ENCODE assay signal across 21 mouse cellular contexts in the genomic region with DNA sequence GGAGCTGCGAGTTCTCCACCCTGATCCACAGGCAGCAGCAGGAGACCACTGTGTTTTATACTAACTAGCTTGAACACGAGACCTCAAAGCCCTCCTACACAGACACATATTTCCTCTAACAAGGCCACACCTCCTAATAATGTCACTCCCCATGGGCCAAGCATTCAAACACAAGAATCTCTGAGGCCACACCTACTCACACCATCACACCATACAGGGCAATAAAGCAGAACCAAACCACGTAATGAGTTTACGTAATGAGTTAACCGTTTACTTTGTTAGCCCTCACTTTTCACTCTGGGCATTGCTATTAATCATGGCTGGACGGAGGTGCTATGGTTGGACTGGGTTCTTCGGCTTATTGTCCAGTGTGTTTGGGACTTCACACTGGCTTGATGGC. TPM values are rescaled to one million over a fixed set of nuclear protein-coding genes. Genes with fewer than 3 reads are reported as not detected.
A peak's percentile ranks its signal among the peaks of the same experiment; 100 is the strongest.
DNase-seq lines count a peak whose midpoint lies in the region; ATAC-seq and TF ChIP-seq lines count a peak whose summit lies in the region.
"Had no signal": no experiment of that assay in that cellular context is flagged by ENCODE, and none has a peak within 500 bp of the region (broad histone marks: within the 10 kb centered on the region; RNA-seq: fewer than 3 reads in every experiment).

No protein-coding gene starts in this region.

- H3K36me3 ChIP-seq in kidney, embryonic 15.5 days, result peaks cover 70% of the 10 kb centered on the region
- no peaks in the 10 kb centered on the region for H3K36me3 ChIP-seq in kidney, adult 2 months (ENCODE audit: control insufficient read depth, insufficient read depth, low read length)
- H3K36me3 ChIP-seq in MEL (ENCODE audit: control insufficient read depth in 1 of 2, insufficient read depth in 2 of 2, low read length in 2 of 2), result peaks cover 4 to 15% of the 10 kb centered on the region in 2 experiments
- H3K36me3 ChIP-seq in intestine, embryonic 14.5 days (ENCODE audit: control insufficient read depth, insufficient read depth, low read length), result peaks cover 69% of the 10 kb centered on the region
- H3K36me3 ChIP-seq in forebrain, embryonic 16.5 days (ENCODE audit: control insufficient read depth, insufficient read depth), result peaks cover 36% of the 10 kb centered on the region
- H3K36me3 ChIP-seq in embryonic facial prominence, embryonic 10.5 days (replicated peaks), result peaks cover 76% of the 10 kb centered on the region
- peaks cover 78% of the 10 kb centered on the region for H3K36me3 ChIP-seq in hindbrain, embryonic 14.5 days (replicated peaks; ENCODE audit: control insufficient read depth, insufficient read depth)

- H3K9me3 ChIP-seq in kidney, embryonic 15.5 days (replicated peaks), result no peaks in the 10 kb centered on the region
- H3K9me3 ChIP-seq in MEL (replicated peaks; ENCODE audit: insufficient read depth, low read length), result no peaks in the 10 kb centered on the region
- H3K9me3 ChIP-seq in intestine, embryonic 14.5 days (ENCODE audit: control insufficient read depth, low read length), result no peaks in the 10 kb centered on the region
- H3K9me3 ChIP-seq in forebrain, embryonic 16.5 days (ENCODE audit: control insufficient read depth, low read length), result no peaks in the 10 kb centered on the region
- H3K9me3 ChIP-seq in embryonic facial prominence, embryonic 10.5 days, result no peaks in the 10 kb centered on the region
- no peaks in the 10 kb centered on the region for H3K9me3 ChIP-seq in hindbrain, embryonic 14.5 days (ENCODE audit: control insufficient read depth, low read length)
- H3K9me3 ChIP-seq: hindbrain, embryonic 12.5 days; liver, embryonic 13.5 days had no signal

- no peak overlapping the region for H3K4me3 ChIP-seq in kidney, embryonic 15.5 days (replicated peaks)
- H3K4me3 ChIP-seq in kidney, adult 2 months (ENCODE audit: insufficient read depth, low read depth, low read length), result no peak overlapping the region
- no peak overlapping the region for H3K4me3 ChIP-seq in MEL (ENCODE audit: control insufficient read depth in 1 of 2, insufficient read depth in 1 of 2, low read depth in 2 of 2, low read length in 2 of 2)
- no peak overlapping the region for H3K4me3 ChIP-seq in intestine, embryonic 14.5 days (ENCODE audit: low read depth, low read length)
- H3K4me3 ChIP-seq in forebrain, embryonic 16.5 days (replicated peaks; ENCODE audit: low read length), result no peak overlapping the region
- H3K4me3 ChIP-seq in embryonic facial prominence, embryonic 10.5 days, result no peak overlapping the region
- H3K4me3 ChIP-seq in hindbrain, embryonic 14.5 days (replicated peaks; ENCODE audit: low read length), result no peak overlapping the region
- H3K4me3 ChIP-seq: hindbrain, embryonic 12.5 days; liver, embryonic 13.5 days had no signal

- no peak for TF ChIP-seq EP300 in MEL (IDR thresholded peaks at IDR 0.05; ENCODE audit: low read depth in 1 of 2, low read length in 2 of 2)

- H3K9ac ChIP-seq in kidney, embryonic 15.5 days, result no peak overlapping the region
- no peak overlapping the region for H3K9ac ChIP-seq in MEL (ENCODE audit: control insufficient read depth, low read depth, low read length, poor library complexity, severe bottlenecking)
- no peak overlapping the region for H3K9ac ChIP-seq in intestine, embryonic 14.5 days (ENCODE audit: low read length)
- no peak overlapping the region for H3K9ac ChIP-seq in forebrain, embryonic 16.5 days (replicated peaks; ENCODE audit: low read depth, low read length)
- no peak overlapping the region for H3K9ac ChIP-seq in hindbrain, embryonic 14.5 days
- H3K9ac ChIP-seq: hindbrain, embryonic 12.5 days; liver, embryonic 13.5 days had no signal

- H3K27ac ChIP-seq in kidney, embryonic 15.5 days, result peak overlapping the region; percentile 37; the same call in 1 of the 2 replicates
- H3K27ac ChIP-seq in kidney, adult 2 months (ENCODE audit: insufficient read depth, low read depth, low read length), result no peak overlapping the region
- no peak overlapping the region for H3K27ac ChIP-seq in MEL (ENCODE audit: control insufficient read depth, low read depth, low read length)
- no peak overlapping the region for H3K27ac ChIP-seq in intestine, embryonic 14.5 days (ENCODE audit: low read depth)
- H3K27ac ChIP-seq in forebrain, embryonic 16.5 days (ENCODE audit: low read length), result no peak overlapping the region
- H3K27ac ChIP-seq in embryonic facial prominence, embryonic 10.5 days (replicated peaks), result no peak overlapping the region
- no peak overlapping the region for H3K27ac ChIP-seq in hindbrain, embryonic 14.5 days
- H3K27ac ChIP-seq: hindbrain, embryonic 12.5 days; liver, embryonic 13.5 days had no signal

- ATAC-seq in kidney, embryonic 15.5 days (replicated peaks; ENCODE audit: low FRiP score), result 0 out of 2 replicates have a peak, but pooled peaks have one; percentile 43
- peak; percentile 76; the same call in 1 of the 2 replicates for ATAC-seq in intestine, embryonic 14.5 days (replicated peaks; ENCODE audit: low FRiP score, low TSS enrichment, low read depth)
- peak; percentile 76 for ATAC-seq in megakaryocyte progenitor cell, adult 5-6 weeks (replicated peaks; ENCODE audit: poor library complexity)
- ATAC-seq in forebrain, embryonic 16.5 days, result no peak
- ATAC-seq in hindbrain, embryonic 14.5 days (ENCODE audit: low FRiP score), result no peak

- peaks cover 14% of the 10 kb centered on the region for H3K4me1 ChIP-seq in kidney, embryonic 15.5 days
- H3K4me1 ChIP-seq in kidney, adult 2 months (ENCODE audit: control insufficient read depth, insufficient read depth, low read length), result peaks cover 6% of the 10 kb centered on the region; the same call in 1 of the 2 replicates
- H3K4me1 ChIP-seq in MEL (ENCODE audit: control insufficient read depth in 1 of 2, insufficient read depth in 2 of 2, low read length in 2 of 2), result peaks cover 4 to 6% of the 10 kb centered on the region in 2 experiments; a peak in 2 of 4 replicates
- H3K4me1 ChIP-seq in intestine, embryonic 14.5 days (replicated peaks; ENCODE audit: control insufficient read depth, insufficient read depth, low read length), result peaks cover 5% of the 10 kb centered on the region; the same call in 1 of the 2 replicates
- peaks cover 8% of the 10 kb centered on the region for H3K4me1 ChIP-seq in forebrain, embryonic 16.5 days (replicated peaks; ENCODE audit: control insufficient read depth, insufficient read depth, low read length)
- H3K4me1 ChIP-seq in embryonic facial prominence, embryonic 10.5 days, result peaks cover 7% of the 10 kb centered on the region
- H3K4me1 ChIP-seq in hindbrain, embryonic 14.5 days (replicated peaks; ENCODE audit: control insufficient read depth, insufficient read depth, low read length), result peaks cover 7% of the 10 kb centered on the region

- no peak for TF ChIP-seq RAD21 in MEL (IDR thresholded peaks at IDR 0.05; ENCODE audit: low read depth, low read length)

- no peak overlapping the region for H3K4me2 ChIP-seq in kidney, embryonic 15.5 days
- H3K4me2 ChIP-seq in intestine, embryonic 14.5 days (ENCODE audit: low read length), result no peak overlapping the region
- no peak overlapping the region for H3K4me2 ChIP-seq in forebrain, embryonic 16.5 days (ENCODE audit: low read length)
- no peak overlapping the region for H3K4me2 ChIP-seq in hindbrain, embryonic 14.5 days (replicated peaks)
- H3K4me2 ChIP-seq: hindbrain, embryonic 12.5 days; liver, embryonic 13.5 days had no signal

- no peak for DNase-seq in kidney, adult 2 months
- peak; percentile 62 for DNase-seq in MEL (ENCODE audit: low read depth, low spot score)
- no peak for DNase-seq in intestine, embryonic 14.5 days (ENCODE audit: low spot score)
- no peak for DNase-seq in embryonic facial prominence, embryonic 10.5 days (ENCODE audit: low spot score)
- no peak for DNase-seq in hindbrain, embryonic 14.5 days (ENCODE audit: low spot score)
- DNase-seq: adrenal gland, postnatal 25 days; cerebellum, adult 9-11 months; embryo, embryonic 11 days; gastrocnemius, postnatal 36 days; kidney, postnatal 14 days; liver, embryonic 13.5 days; lung, postnatal 36 days; midbrain, embryonic 14.5 days had no signal

- TF ChIP-seq CTCF in kidney, adult 2 months (conservative IDR thresholded peaks at IDR 0.05; ENCODE audit: insufficient read depth, insufficient read length, low read depth, low read length), result no peak
- TF ChIP-seq CTCF in MEL (IDR thresholded peaks at IDR 0.05 in 2 of 3, conservative IDR thresholded peaks at IDR 0.05 in 1 of 3; ENCODE audit: control insufficient read depth in 1 of 3, insufficient read depth in 1 of 3, low read depth in 2 of 3, low read length in 3 of 3, poor library complexity in 1 of 3, severe bottlenecking in 1 of 3), result no peak

- no peaks in the 10 kb centered on the region for H3K27me3 ChIP-seq in kidney, embryonic 15.5 days
- no peaks in the 10 kb centered on the region for H3K27me3 ChIP-seq in kidney, adult 2 months (replicated peaks; ENCODE audit: control insufficient read depth, insufficient read depth, low read length)
- no peaks in the 10 kb centered on the region for H3K27me3 ChIP-seq in MEL (ENCODE audit: control insufficient read depth in 1 of 2, insufficient read depth in 2 of 2, low read length in 2 of 2)
- no peaks in the 10 kb centered on the region for H3K27me3 ChIP-seq in intestine, embryonic 14.5 days (replicated peaks; ENCODE audit: control insufficient read depth, insufficient read depth, low read length)
- H3K27me3 ChIP-seq in forebrain, embryonic 16.5 days (replicated peaks; ENCODE audit: control insufficient read depth, insufficient read depth, low read length), result no peaks in the 10 kb centered on the region
- H3K27me3 ChIP-seq in embryonic facial prominence, embryonic 10.5 days (replicated peaks; ENCODE audit: low read depth, poor library complexity, severe bottlenecking), result no peaks in the 10 kb centered on the region
- H3K27me3 ChIP-seq in hindbrain, embryonic 14.5 days (ENCODE audit: control insufficient read depth, insufficient read depth, low read length), result no peaks in the 10 kb centered on the region
- H3K27me3 ChIP-seq: hindbrain, embryonic 12.5 days; liver, embryonic 13.5 days had no signal

- WGBS in kidney, embryonic 15.5 days, result 55% methylated on average over 7 of the region's 7 CpGs
- 45% methylated on average over 7 of the region's 7 CpGs for WGBS in kidney, adult 2 months
- 58% methylated on average over 7 of the region's 7 CpGs for WGBS in intestine, embryonic 14.5 days
- 80% methylated on average over 7 of the region's 7 CpGs for WGBS in forebrain, embryonic 16.5 days
- WGBS in embryonic facial prominence, embryonic 10.5 days, result 89% methylated on average over 7 of the region's 7 CpGs
- WGBS in hindbrain, embryonic 14.5 days, result 84% methylated on average over 7 of the region's 7 CpGs

- peaks cover 2% of the 10 kb centered on the region for H3K79me2 ChIP-seq in MEL (ENCODE audit: control insufficient read depth, insufficient read depth, low read length, poor library complexity)

- TF ChIP-seq POLR2A in kidney, adult 2 months (IDR thresholded peaks at IDR 0.05; ENCODE audit: low read depth, low read length), result no peak
- no peak for TF ChIP-seq POLR2A in MEL (IDR thresholded peaks at IDR 0.05; ENCODE audit: control insufficient read depth in 1 of 2, insufficient read depth in 1 of 2, low read depth in 1 of 2, low read length in 2 of 2, poor library complexity in 1 of 2)

RNA-seq across cellular contexts. Expression of gene Asb8, which starts 25.7 kb away (rescaled TPM):
- polyA plus RNA-seq in kidney, embryonic 15.5 days (2015; fragmentation: Nextera tagmentation; extraction: Ambion mirVana), result 46.2 and 47.4 TPM in 2 replicates
- 46.8 and 52.5 TPM in 2 replicates for polyA plus RNA-seq in kidney, adult 2 months (2012; rRNA removed)
- 28.7 and 33.1 TPM in 2 replicates for total RNA-seq in MEL (2012; rRNA removed)
- 10 to 100 TPM in 1 of 2 experiments, not detected in 1; 38.2 TPM for polyA plus RNA-seq in MEL (2012; ENCODE audit: insufficient read depth in 1 of 2, insufficient read length in 2 of 2, low read depth in 1 of 2, low replicate concordance in 2 of 2, missing spikeins in 1 of 2)
- polyA plus RNA-seq in intestine, embryonic 14.5 days (2014; fragmentation: Nextera tagmentation; extraction: Ambion mirVana), result 47.7 and 50.3 TPM in 2 replicates
- total RNA-seq in megakaryocyte progenitor cell, adult 5-6 weeks (2015), result 28.4 and 28.8 TPM in 2 replicates
- 25.3 and 27.6 TPM in 2 replicates for total RNA-seq in megakaryocyte progenitor cell, adult 5-6 weeks (2017)
- polyA plus RNA-seq in forebrain, embryonic 16.5 days (2015; fragmentation: Nextera tagmentation; extraction: Ambion mirVana), result 48.5 and 51.1 TPM in 2 replicates
- 38.0 and 43.2 TPM in 2 replicates for polyA plus RNA-seq in embryonic facial prominence, embryonic 10.5 days (2016; fragmentation: Nextera tagmentation; extraction: Ambion mirVana)
- polyA plus RNA-seq in hindbrain, embryonic 14.5 days (2014; fragmentation: Nextera tagmentation; extraction: Ambion mirVana), result 66.2 and 66.8 TPM in 2 replicates

RNA-seq across cellular contexts. Expression of gene Ccdc184, which starts 27.2 kb away (rescaled TPM):
- 0.99 and 1.6 TPM in 2 replicates for polyA plus RNA-seq in kidney, embryonic 15.5 days (2015; fragmentation: Nextera tagmentation; extraction: Ambion mirVana)
- 0.19 and 0.45 TPM in 2 replicates for polyA plus RNA-seq in kidney, adult 2 months (2012; rRNA removed)
- not detected in 2 replicates for total RNA-seq in MEL (2012; rRNA removed)
- polyA plus RNA-seq in MEL (2012; ENCODE audit: insufficient read depth in 1 of 2, insufficient read length in 2 of 2, low read depth in 1 of 2, low replicate concordance in 2 of 2, missing spikeins in 1 of 2), result under 1 TPM in 1 of 2 experiments, not detected in 1; 0.52 TPM
- polyA plus RNA-seq in intestine, embryonic 14.5 days (2014; fragmentation: Nextera tagmentation; extraction: Ambion mirVana), result 1.6 and 2.0 TPM in 2 replicates
- not detected in 2 replicates for total RNA-seq in megakaryocyte progenitor cell, adult 5-6 weeks (2015)
- total RNA-seq in megakaryocyte progenitor cell, adult 5-6 weeks (2017), result not detected in 2 replicates
- 29.7 and 50.4 TPM in 2 replicates for polyA plus RNA-seq in forebrain, embryonic 16.5 days (2015; fragmentation: Nextera tagmentation; extraction: Ambion mirVana)
- 2.1 and 2.5 TPM in 2 replicates for polyA plus RNA-seq in embryonic facial prominence, embryonic 10.5 days (2016; fragmentation: Nextera tagmentation; extraction: Ambion mirVana)
- polyA plus RNA-seq in hindbrain, embryonic 14.5 days (2014; fragmentation: Nextera tagmentation; extraction: Ambion mirVana), result 98.1 and 125 TPM in 2 replicates
- total RNA-seq: gastrocnemius, postnatal 36 days had no signal

RNA-seq across cellular contexts. Expression of gene Senp1, which starts 46.2 kb away (rescaled TPM):
- 34.0 and 34.3 TPM in 2 replicates for polyA plus RNA-seq in kidney, embryonic 15.5 days (2015; fragmentation: Nextera tagmentation; extraction: Ambion mirVana)
- 7.9 and 8.1 TPM in 2 replicates for polyA plus RNA-seq in kidney, adult 2 months (2012; rRNA removed)
- total RNA-seq in MEL (2012; rRNA removed), result 34.1 and 41.4 TPM in 2 replicates
- 10 to 100 TPM in 1 of 2 experiments, not detected in 1; 96.5 TPM for polyA plus RNA-seq in MEL (2012; ENCODE audit: insufficient read depth in 1 of 2, insufficient read length in 2 of 2, low read depth in 1 of 2, low replicate concordance in 2 of 2, missing spikeins in 1 of 2)
- 36.3 and 36.4 TPM in 2 replicates for polyA plus RNA-seq in intestine, embryonic 14.5 days (2014; fragmentation: Nextera tagmentation; extraction: Ambion mirVana)
- 55.1 and 60.2 TPM in 2 replicates for total RNA-seq in megakaryocyte progenitor cell, adult 5-6 weeks (2015)
- 53.0 and 57.6 TPM in 2 replicates for total RNA-seq in megakaryocyte progenitor cell, adult 5-6 weeks (2017)
- polyA plus RNA-seq in forebrain, embryonic 16.5 days (2015; fragmentation: Nextera tagmentation; extraction: Ambion mirVana), result 26.9 and 30.9 TPM in 2 replicates
- polyA plus RNA-seq in embryonic facial prominence, embryonic 10.5 days (2016; fragmentation: Nextera tagmentation; extraction: Ambion mirVana), result 46.6 and 47.3 TPM in 2 replicates
- 22.9 and 23.6 TPM in 2 replicates for polyA plus RNA-seq in hindbrain, embryonic 14.5 days (2014; fragmentation: Nextera tagmentation; extraction: Ambion mirVana)

RNA-seq across cellular contexts. Expression of gene Pfkm, which starts 47.4 kb away (rescaled TPM):
- polyA plus RNA-seq in kidney, embryonic 15.5 days (2015; fragmentation: Nextera tagmentation; extraction: Ambion mirVana), result 38.7 and 44.6 TPM in 2 replicates
- polyA plus RNA-seq in kidney, adult 2 months (2012; rRNA removed), result 44.8 and 56.2 TPM in 2 replicates
- 96.0 and 150 TPM in 2 replicates for total RNA-seq in MEL (2012; rRNA removed)
- polyA plus RNA-seq in MEL (2012; ENCODE audit: insufficient read depth in 1 of 2, insufficient read length in 2 of 2, low read depth in 1 of 2, low replicate concordance in 2 of 2, missing spikeins in 1 of 2), result 100 to 1,000 TPM in 1 of 2 experiments, not detected in 1; 125 TPM
- 28.8 and 31.4 TPM in 2 replicates for polyA plus RNA-seq in intestine, embryonic 14.5 days (2014; fragmentation: Nextera tagmentation; extraction: Ambion mirVana)
- total RNA-seq in megakaryocyte progenitor cell, adult 5-6 weeks (2015), result 5.4 and 5.9 TPM in 2 replicates
- 14.1 and 20.0 TPM in 2 replicates for total RNA-seq in megakaryocyte progenitor cell, adult 5-6 weeks (2017)
- 93.3 and 97.0 TPM in 2 replicates for polyA plus RNA-seq in forebrain, embryonic 16.5 days (2015; fragmentation: Nextera tagmentation; extraction: Ambion mirVana)
- polyA plus RNA-seq in embryonic facial prominence, embryonic 10.5 days (2016; fragmentation: Nextera tagmentation; extraction: Ambion mirVana), result 36.6 and 39.8 TPM in 2 replicates
- polyA plus RNA-seq in hindbrain, embryonic 14.5 days (2014; fragmentation: Nextera tagmentation; extraction: Ambion mirVana), result 77.6 and 83.0 TPM in 2 replicates

RNA-seq across cellular contexts. Expression of gene Olfr288, which starts 55.6 kb away (rescaled TPM):
- polyA plus RNA-seq in kidney, embryonic 15.5 days (2015; fragmentation: Nextera tagmentation; extraction: Ambion mirVana), result not detected in 2 replicates
- not detected in 2 replicates for polyA plus RNA-seq in kidney, adult 2 months (2012; rRNA removed)
- total RNA-seq in MEL (2012; rRNA removed), result not detected in 2 replicates
- polyA plus RNA-seq in MEL (2012; ENCODE audit: insufficient read depth in 1 of 2, insufficient read length in 2 of 2, low read depth in 1 of 2, low replicate concordance in 2 of 2, missing spikeins in 1 of 2), result not detected
- not detected in 2 replicates for polyA plus RNA-seq in intestine, embryonic 14.5 days (2014; fragmentation: Nextera tagmentation; extraction: Ambion mirVana)
- total RNA-seq in megakaryocyte progenitor cell, adult 5-6 weeks (2015), result not detected in 2 replicates
- total RNA-seq in megakaryocyte progenitor cell, adult 5-6 weeks (2017), result not detected in 2 replicates
- not detected in 2 replicates for polyA plus RNA-seq in forebrain, embryonic 16.5 days (2015; fragmentation: Nextera tagmentation; extraction: Ambion mirVana)
- polyA plus RNA-seq in embryonic facial prominence, embryonic 10.5 days (2016; fragmentation: Nextera tagmentation; extraction: Ambion mirVana), result not detected in 2 replicates
- not detected in 2 replicates for polyA plus RNA-seq in hindbrain, embryonic 14.5 days (2014; fragmentation: Nextera tagmentation; extraction: Ambion mirVana)
- total RNA-seq: adrenal gland, postnatal 25 days; gastrocnemius, postnatal 36 days; layer of hippocampus, postnatal 25 days; left cerebral cortex, postnatal 25 days had no signal
- polyA plus RNA-seq: heart, embryonic 16.5 days; hindbrain, embryonic 12.5 days; liver, embryonic 13.5 days; midbrain, embryonic 14.5 days; spleen, adult 2 months had no signal

Comparison
In these comparisons a context has a peak if more than half of its experiments do, and no peak if none do; other contexts are left out.
1. ATAC-seq: peak in kidney, embryonic 15.5 days (single experiment), intestine, embryonic 14.5 days (single experiment) and megakaryocyte progenitor cell, adult 5-6 weeks (single experiment); none in forebrain, embryonic 16.5 days (single experiment) and hindbrain, embryonic 14.5 days (single experiment).